ENCODE assay signal across 8 mouse cellular contexts in genomic region chr11:120727564-120727963, GRCm38 (mm10). TPM values are rescaled to one million over a fixed set of nuclear protein-coding genes. Genes with fewer than 3 reads are reported as not detected.
DNase-seq lines count a peak whose midpoint lies in the region; ATAC-seq and TF ChIP-seq lines count a peak whose summit lies in the region.

No protein-coding gene starts in this region.

- no peak for TF ChIP-seq CTCF in gastrocnemius, adult 2 months (IDR thresholded peaks at IDR 0.05)
- no peak for TF ChIP-seq CTCF in lung, adult 2 months (IDR thresholded peaks at IDR 0.05; ENCODE audit: insufficient read depth, low read length)
- no peak for TF ChIP-seq CTCF in lung, postnatal 0 days (IDR thresholded peaks at IDR 0.05)

- intact Hi-C loops in gastrocnemius, adult 2 months (cut with DNase I): no loop called here

- 49% methylated on average over 12 of the region's 12 CpGs for WGBS in lung, adult 2 months
- WGBS in forebrain, embryonic 13.5 days: 50% methylated on average over 12 of the region's 12 CpGs
- 55% methylated on average over 12 of the region's 12 CpGs for WGBS in lung, postnatal 0 days

- no peak overlapping the region for H3K9ac ChIP-seq in forebrain, embryonic 13.5 days
- H3K9ac ChIP-seq in lung, postnatal 0 days (replicated peaks; ENCODE audit: low read depth): no peak overlapping the region

- peak; percentile 53; the same call in 1 of the 2 replicates for TF ChIP-seq POLR2A in lung, adult 2 months (IDR thresholded peaks at IDR 0.05; ENCODE audit: borderline replicate concordance, extremely low read depth, low read depth, low read length)

- H3K4me3 ChIP-seq in gastrocnemius, adult 2 months: peak overlapping the region; percentile 90
- H3K4me3 ChIP-seq in lung, adult 2 months (replicated peaks; ENCODE audit: extremely low read depth, low read depth, low read length): no peak overlapping the region
- H3K4me3 ChIP-seq in forebrain, embryonic 13.5 days: peak overlapping the region; percentile 55
- H3K4me3 ChIP-seq in lung, postnatal 0 days (ENCODE audit: low read depth, low read length): no peak overlapping the region

- no peaks in the 10 kb centered on the region for H3K9me3 ChIP-seq in forebrain, embryonic 13.5 days (replicated peaks)
- no peaks in the 10 kb centered on the region for H3K9me3 ChIP-seq in lung, postnatal 0 days (ENCODE audit: low read length)

- peaks cover 22% of the 10 kb centered on the region for H3K27me3 ChIP-seq in forebrain, embryonic 13.5 days
- no peaks in the 10 kb centered on the region for H3K27me3 ChIP-seq in lung, postnatal 0 days (replicated peaks; ENCODE audit: insufficient read depth, low read length)

- H3K4me1 ChIP-seq in lung, adult 2 months (ENCODE audit: control insufficient read depth, insufficient read depth, low read length): 0 out of 2 replicates have a peak, but pooled peaks cover 3% of the 10 kb centered on the region
- H3K4me1 ChIP-seq in forebrain, embryonic 13.5 days: peaks cover 14% of the 10 kb centered on the region
- peaks cover 6% of the 10 kb centered on the region; the same call in 1 of the 2 replicates for H3K4me1 ChIP-seq in lung, postnatal 0 days (ENCODE audit: insufficient read depth, low read depth, low read length)

- H3K4me2 ChIP-seq in forebrain, embryonic 13.5 days: peak overlapping the region; percentile 89
- H3K4me2 ChIP-seq in lung, postnatal 0 days (replicated peaks; ENCODE audit: low read depth, low read length): no peak overlapping the region

- DNase-seq in gastrocnemius, adult 2 months: no peak
- DNase-seq in gastrocnemius, postnatal 4 days (ENCODE audit: low spot score in 2 of 2): no peak
- no peak for DNase-seq in lung, adult 2 months
- DNase-seq in lung, postnatal 14 days: no peak
- peak; percentile 4 for DNase-seq in lung, postnatal 0 days (ENCODE audit: low spot score)
- DNase-seq in frontal cortex, postnatal 10 days (ENCODE audit: low spot score in 2 of 2): no peak

- H3K36me3 ChIP-seq in forebrain, embryonic 13.5 days (ENCODE audit: poor library complexity, severe bottlenecking): no peaks in the 10 kb centered on the region
- H3K36me3 ChIP-seq in lung, postnatal 0 days (ENCODE audit: insufficient read depth, low read length): no peaks in the 10 kb centered on the region

- peak overlapping the region; percentile 87 for H3K27ac ChIP-seq in gastrocnemius, adult 2 months
- no peak overlapping the region for H3K27ac ChIP-seq in forebrain, embryonic 13.5 days
- peak overlapping the region; percentile 59; the same call in 1 of the 2 replicates for H3K27ac ChIP-seq in lung, postnatal 0 days (ENCODE audit: low read length)

- ATAC-seq in forebrain, embryonic 13.5 days: no peak
- no peak for ATAC-seq in lung, postnatal 0 days
- ATAC-seq in CD4-positive, CD25-positive, alpha-beta regulatory T cell, adult 4 months: no peak

- TF ChIP-seq EP300 in lung, postnatal 0 days (IDR thresholded peaks at IDR 0.05): no peak

RNA-seq across cellular contexts. Expression of gene Dcxr, which starts 0.5 kb away (rescaled TPM):
- 1 to 10 TPM; 6.3 to 8.6 TPM for total RNA-seq in gastrocnemius, adult 2 months (2021)
- total RNA-seq in gastrocnemius, postnatal 4 days (2021): 1 to 10 TPM; 4.8 to 5.3 TPM
- 326 and 340 TPM in 2 replicates for polyA plus RNA-seq in lung, adult 2 months (2012; rRNA removed)
- 7.8 and 9.5 TPM in 2 replicates for polyA plus RNA-seq in forebrain, embryonic 13.5 days (2015; fragmentation: Nextera tagmentation; extraction: Ambion mirVana)
- 344 and 430 TPM in 2 replicates for polyA plus RNA-seq in lung, postnatal 0 days (2015; fragmentation: Nextera tagmentation; extraction: Ambion mirVana)
- 10 to 100 TPM; 15.1 to 17.4 TPM for polyA plus RNA-seq in CD4-positive, CD25-positive, alpha-beta regulatory T cell, adult 4 months (2017; shearing (Covaris generic))

RNA-seq across cellular contexts. Expression of gene Cbr2, which starts 4.3 kb away (rescaled TPM):
- total RNA-seq in gastrocnemius, adult 2 months (2021): 10 to 100 TPM in 1 of 2 experiments, 1 to 10 TPM in 1; 9.1 to 15.4 TPM
- 10 to 100 TPM in 1 of 2 experiments, 1 to 10 TPM in 1; 9.5 to 10.4 TPM for total RNA-seq in gastrocnemius, postnatal 4 days (2021)
- 13,780 and 14,250 TPM in 2 replicates for polyA plus RNA-seq in lung, adult 2 months (2012; rRNA removed)
- polyA plus RNA-seq in forebrain, embryonic 13.5 days (2015; fragmentation: Nextera tagmentation; extraction: Ambion mirVana): 0.26 TPM in 1 of 2 replicates, not detected in the other
- polyA plus RNA-seq in lung, postnatal 0 days (2015; fragmentation: Nextera tagmentation; extraction: Ambion mirVana): 4,475 and 4,528 TPM in 2 replicates
- polyA plus RNA-seq in CD4-positive, CD25-positive, alpha-beta regulatory T cell, adult 4 months (2017; shearing (Covaris generic)): not detected

RNA-seq across cellular contexts. Expression of gene Rac3, which starts 6.3 kb away (rescaled TPM):
- 1 to 10 TPM in 1 of 2 experiments, under 1 TPM in 1; 0.87 to 1.3 TPM for total RNA-seq in gastrocnemius, adult 2 months (2021)
- total RNA-seq in gastrocnemius, postnatal 4 days (2021): 1 to 10 TPM; 2.5 to 4.8 TPM
- polyA plus RNA-seq in lung, adult 2 months (2012; rRNA removed): 62.0 and 76.8 TPM in 2 replicates
- polyA plus RNA-seq in forebrain, embryonic 13.5 days (2015; fragmentation: Nextera tagmentation; extraction: Ambion mirVana): 83.0 and 105 TPM in 2 replicates
- polyA plus RNA-seq in lung, postnatal 0 days (2015; fragmentation: Nextera tagmentation; extraction: Ambion mirVana): 56.0 and 61.9 TPM in 2 replicates
- not detected for polyA plus RNA-seq in CD4-positive, CD25-positive, alpha-beta regulatory T cell, adult 4 months (2017; shearing (Covaris generic))

RNA-seq across cellular contexts. Expression of gene Lrrc45, which starts 13.8 kb away (rescaled TPM):
- total RNA-seq in gastrocnemius, adult 2 months (2021): 1 to 10 TPM; 3.6 to 4.4 TPM
- total RNA-seq in gastrocnemius, postnatal 4 days (2021): 10 to 100 TPM; 16.0 to 21.0 TPM
- 35.6 and 40.1 TPM in 2 replicates for polyA plus RNA-seq in lung, adult 2 months (2012; rRNA removed)
- 64.5 and 72.9 TPM in 2 replicates for polyA plus RNA-seq in forebrain, embryonic 13.5 days (2015; fragmentation: Nextera tagmentation; extraction: Ambion mirVana)
- polyA plus RNA-seq in lung, postnatal 0 days (2015; fragmentation: Nextera tagmentation; extraction: Ambion mirVana): 37.3 and 41.4 TPM in 2 replicates
- 10 to 100 TPM; 26.8 to 34.4 TPM for polyA plus RNA-seq in CD4-positive, CD25-positive, alpha-beta regulatory T cell, adult 4 months (2017; shearing (Covaris generic))

RNA-seq across cellular contexts. Expression of gene Cenpx, which starts 14.0 kb away (rescaled TPM):
- total RNA-seq in gastrocnemius, adult 2 months (2021): 10 to 100 TPM; 22.1 to 32.3 TPM
- 10 to 100 TPM; 33.7 to 48.7 TPM for total RNA-seq in gastrocnemius, postnatal 4 days (2021)
- polyA plus RNA-seq in lung, adult 2 months (2012; rRNA removed): 68.0 and 69.1 TPM in 2 replicates
- 127 TPM in 2 replicates for polyA plus RNA-seq in forebrain, embryonic 13.5 days (2015; fragmentation: Nextera tagmentation; extraction: Ambion mirVana)
- polyA plus RNA-seq in lung, postnatal 0 days (2015; fragmentation: Nextera tagmentation; extraction: Ambion mirVana): 102 and 112 TPM in 2 replicates
- 100 to 1,000 TPM; 152 to 156 TPM for polyA plus RNA-seq in CD4-positive, CD25-positive, alpha-beta regulatory T cell, adult 4 months (2017; shearing (Covaris generic))

Comparison
In these comparisons a context has a peak if more than half of its experiments do, and no peak if none do; other contexts are left out.
1. H3K4me3 ChIP-seq: peak in gastrocnemius, adult 2 months (single experiment) and forebrain, embryonic 13.5 days (single experiment); none in lung, adult 2 months (single experiment) and lung, postnatal 0 days (single experiment).
2. RNA of gene Dcxr, which starts 0.5 kb away (polyA plus RNA-seq): 344 to 430 TPM in lung, postnatal 0 days and 326 to 340 TPM in lung, adult 2 months; 15.1 to 17.4 TPM in CD4-positive, CD25-positive, alpha-beta regulatory T cell, adult 4 months and 7.8 to 9.5 TPM in forebrain, embryonic 13.5 days; every median in the first group is over 10 times any median in the second.
3. RNA of gene Cbr2, which starts 4.3 kb away (polyA plus RNA-seq): 13,780 to 14,250 TPM in lung, adult 2 months and 4,475 to 4,528 TPM in lung, postnatal 0 days; 0.26 TPM in forebrain, embryonic 13.5 days and not detected in CD4-positive, CD25-positive, alpha-beta regulatory T cell, adult 4 months; every median in the first group is over 1,000 times any median in the second.
4. RNA of gene Rac3, which starts 6.3 kb away (polyA plus RNA-seq): 83.0 to 105 TPM in forebrain, embryonic 13.5 days, 62.0 to 76.8 TPM in lung, adult 2 months and 56.0 to 61.9 TPM in lung, postnatal 0 days; not detected in CD4-positive, CD25-positive, alpha-beta regulatory T cell, adult 4 months; every median in the first group is over 10 times any median in the second.